Mouse (Mus musculus): ENCODE data around the gene Megf6.

DNA sequence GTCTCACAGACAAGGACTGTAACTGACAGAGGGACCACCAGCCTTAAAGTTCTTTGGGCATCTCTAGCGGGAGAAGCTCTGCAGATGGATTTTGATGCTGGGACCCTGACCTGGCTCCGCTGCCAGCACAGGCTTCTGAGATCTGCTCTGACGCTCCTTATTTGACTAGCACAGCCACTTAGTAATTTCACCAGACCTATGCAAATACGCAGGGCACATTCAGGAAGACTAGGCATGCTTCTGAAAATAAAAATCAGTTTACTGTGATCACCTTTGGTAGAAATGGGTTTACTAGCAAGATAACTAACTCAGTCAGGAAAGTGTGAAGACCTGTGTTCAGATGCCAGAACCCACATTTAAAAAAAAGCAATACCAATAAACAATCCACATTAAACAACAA lies 38.6 kb upstream of the Megf6 start:
- no peak for TF ChIP-seq CTCF (IDR thresholded peaks at IDR 0.05; ENCODE audit: low read depth)
- TF ChIP-seq EP300 (IDR thresholded peaks at IDR 0.05; ENCODE audit: low read depth) = no peak
